Mouse (Mus musculus) lung, adult 2 months (tissue): ENCODE data around the gene Rtbdn.

ENCODE experiments used
- CTCF ChIP-seq: fragments of 200-500 bp; IDR thresholded peaks from 2 replicates; pipeline ENCODE4 v1.5.1; 2011; ENCODE audit warnings: mild to moderate bottlenecking, low read length, control low read depth; ENCODE audit not compliant: insufficient read depth
- POLR2A ChIP-seq: fragments of 200-500 bp; IDR thresholded peaks from 2 replicates; pipeline ENCODE4 v1.6.1; 2011; ENCODE audit warnings: low read depth, mild to moderate bottlenecking, control low read depth, low read length, borderline replicate concordance; ENCODE audit errors: extremely low read depth

GRCm38 (mm10) chr8:84945633-84946527 lies 911 bp upstream of the Rtbdn start:
- TF ChIP-seq POLR2A (no peak), CTCF (no peak)
